Mouse (Mus musculus) MEL (cell line): Measurements from ENCODE around the gene Pdcd6ip. TPM values are rescaled to one million over a fixed set of nuclear protein-coding genes. Genes with fewer than 3 reads are reported as not detected.

Experiments
- DNase-seq: peaks from one replicate; pipeline ENCODE4 v3.0.0; 2011; ENCODE audit warnings: low read depth, low spot score
- H3K27ac ChIP-seq: 2 replicates; pipeline ENCODE4 v1.5.1; 2012; ENCODE audit warnings: low read depth, mild to moderate bottlenecking, control low read depth, low read length, moderate library complexity; ENCODE audit not compliant: control insufficient read depth
- H3K27me3 ChIP-seq, 2 experiments: fragments of 150-350 bp in 1 of 2; sonication (generic) in 1 of 2; 2 replicates each; pipeline ENCODE4 v1.6.1; 2012; ENCODE audit warnings: low read length in 2 of 2, mild to moderate bottlenecking in 2 of 2, improper control_type of control experiment in 1 of 2, moderate library complexity in 1 of 2; ENCODE audit not compliant: insufficient read depth in 2 of 2, control insufficient read depth in 1 of 2
- H3K36me3 ChIP-seq, 2 experiments: 2 replicates each; pipeline ENCODE4 v1.6.1; 2012 to 2014; ENCODE audit warnings: low read length in 2 of 2, improper control_type of control experiment in 1 of 2, inconsistent platforms in 1 of 2, mild to moderate bottlenecking in 1 of 2; ENCODE audit not compliant: insufficient read depth in 2 of 2, control insufficient read depth in 1 of 2
- H3K4me1 ChIP-seq, 2 experiments: fragments of 150-350 bp in 1 of 2; sonication (generic) in 1 of 2; 2 replicates each; pipeline ENCODE4 v1.6.1; 2012; ENCODE audit warnings: low read length in 2 of 2, improper control_type of control experiment in 1 of 2, mild to moderate bottlenecking in 1 of 2; ENCODE audit not compliant: insufficient read depth in 2 of 2, control insufficient read depth in 1 of 2
- H3K4me3 ChIP-seq, 2 experiments: fragments of 150-350 bp in 1 of 2; sonication (generic) in 1 of 2; 2 replicates each; pipeline ENCODE4 v1.5.1; 2012; ENCODE audit warnings: low read depth in 2 of 2, low read length in 2 of 2, mild to moderate bottlenecking in 2 of 2, moderate library complexity in 2 of 2, control low read depth in 1 of 2, improper control_type of control experiment in 1 of 2; ENCODE audit not compliant: control insufficient read depth in 1 of 2, insufficient read depth in 1 of 2
- H3K79me2 ChIP-seq: 2 replicates; pipeline ENCODE4 v1.6.1; 2012; ENCODE audit warnings: mild to moderate bottlenecking, low read length, moderate library complexity; ENCODE audit not compliant: control insufficient read depth, poor library complexity, insufficient read depth
- H3K9ac ChIP-seq: 2 replicates; pipeline ENCODE4 v1.6.1; 2012; ENCODE audit warnings: low read depth, mild to moderate bottlenecking, control low read depth, low read length, moderate library complexity; ENCODE audit not compliant: control insufficient read depth, poor library complexity, severe bottlenecking
- H3K9me3 ChIP-seq: fragments of 150-350 bp; sonication (generic); replicated peaks from 2 replicates; pipeline ENCODE4 v1.6.1; 2012; ENCODE audit warnings: mild to moderate bottlenecking, low read length, improper control_type of control experiment, moderate library complexity; ENCODE audit not compliant: insufficient read depth
- CHD1 ChIP-seq: IDR thresholded peaks from 2 replicates; pipeline ENCODE4 v1.6.1; 2012; ENCODE audit warnings: low read depth, mild to moderate bottlenecking, inconsistent platforms, low read length, improper control_type of control experiment
- CTCF ChIP-seq, 3 experiments: IDR thresholded peaks in 2 of 3; conservative IDR thresholded peaks in 1 of 3; 2 replicates each; pipeline ENCODE4 v1.5.1; 2011 to 2012; ENCODE audit warnings: low read length in 3 of 3, low read depth in 2 of 3, mild to moderate bottlenecking in 2 of 3, improper control_type of control experiment in 1 of 3, inconsistent platforms in 1 of 3, mixed read lengths in 1 of 3, moderate library complexity in 1 of 3; ENCODE audit not compliant: control insufficient read depth in 1 of 3, insufficient read depth in 1 of 3, poor library complexity in 1 of 3, severe bottlenecking in 1 of 3
- E2F4 ChIP-seq: IDR thresholded peaks from 2 replicates; pipeline ENCODE4 v1.6.1; 2011; ENCODE audit warnings: low read depth, low read length, improper control_type of control experiment, borderline replicate concordance
- EP300 ChIP-seq, 2 experiments: IDR thresholded peaks; 2 replicates each; pipeline ENCODE4 v1.6.1; 2011; ENCODE audit warnings: improper control_type of control experiment in 2 of 2, low read length in 2 of 2, low read depth in 1 of 2, mild to moderate bottlenecking in 1 of 2
- ETS1 ChIP-seq: IDR thresholded peaks from 2 replicates; pipeline ENCODE4 v1.6.1; 2012; ENCODE audit warnings: low read depth, mild to moderate bottlenecking, inconsistent platforms, low read length, improper control_type of control experiment, moderate library complexity
- GATA1 ChIP-seq: IDR thresholded peaks from 2 replicates; pipeline ENCODE4 v1.6.1; 2011; ENCODE audit warnings: low read depth, low read length, improper control_type of control experiment
- HCFC1 ChIP-seq: IDR thresholded peaks from 2 replicates; pipeline ENCODE4 v1.6.1; 2012; ENCODE audit warnings: low read depth, mild to moderate bottlenecking, inconsistent platforms, low read length, improper control_type of control experiment, moderate library complexity
- JUND ChIP-seq: IDR thresholded peaks from 2 replicates; pipeline ENCODE4 v1.6.1; 2011; ENCODE audit warnings: low read depth, mild to moderate bottlenecking, improper control_type of control experiment, low read length
- KAT2A ChIP-seq: conservative IDR thresholded peaks from 2 replicates; pipeline ENCODE4 v1.6.1; 2012; ENCODE audit warnings: low read depth, low read length, improper control_type of control experiment, inconsistent platforms
- MAFK ChIP-seq: IDR thresholded peaks from 2 replicates; pipeline ENCODE4 v1.6.1; 2011; ENCODE audit warnings: low read depth, mild to moderate bottlenecking, low read length, improper control_type of control experiment, borderline replicate concordance
- MAZ ChIP-seq: IDR thresholded peaks from 2 replicates; pipeline ENCODE4 v1.6.1; 2012; ENCODE audit warnings: low read depth, mild to moderate bottlenecking, inconsistent platforms, low read length, improper control_type of control experiment
- MYB ChIP-seq: IDR thresholded peaks from 2 replicates; pipeline ENCODE4 v1.6.1; 2011; ENCODE audit warnings: mild to moderate bottlenecking, low read depth, low read length, improper control_type of control experiment
- MYC ChIP-seq: IDR thresholded peaks from 2 replicates; pipeline ENCODE4 v1.6.1; 2011; ENCODE audit warnings: low read depth, mild to moderate bottlenecking, low read length, improper control_type of control experiment, moderate library complexity
- NELFE ChIP-seq: IDR thresholded peaks from 2 replicates; pipeline ENCODE4 v1.6.1; 2011; ENCODE audit warnings: low read depth, low read length, improper control_type of control experiment
- POLR2A ChIP-seq, 2 experiments: IDR thresholded peaks; 2 replicates each; pipeline ENCODE4 v1.6.1; 2011 to 2012; ENCODE audit warnings: low read length in 2 of 2, mild to moderate bottlenecking in 2 of 2, control low read depth in 1 of 2, improper control_type of control experiment in 1 of 2, low read depth in 1 of 2, moderate library complexity in 1 of 2; ENCODE audit not compliant: control insufficient read depth in 1 of 2, insufficient read depth in 1 of 2, poor library complexity in 1 of 2
- POLR2AphosphoS2 ChIP-seq: IDR thresholded peaks from 2 replicates; pipeline ENCODE4 v1.6.1; 2011; ENCODE audit warnings: low read length, improper control_type of control experiment
- SIN3A ChIP-seq: IDR thresholded peaks from 2 replicates; pipeline ENCODE4 v1.6.1; 2012; ENCODE audit warnings: low read length, improper control_type of control experiment, inconsistent platforms
- SMC3 ChIP-seq: IDR thresholded peaks from 2 replicates; pipeline ENCODE4 v1.6.1; 2011; ENCODE audit warnings: low read depth, low read length, improper control_type of control experiment
- TBP ChIP-seq: IDR thresholded peaks from 2 replicates; pipeline ENCODE4 v1.8.0; 2011; ENCODE audit warnings: low read depth, low read length, improper control_type of control experiment
- TCF12 ChIP-seq: IDR thresholded peaks from 2 replicates; pipeline ENCODE4 v1.6.1; 2014; ENCODE audit warnings: low read depth, mild to moderate bottlenecking, inconsistent platforms, low read length, improper control_type of control experiment, moderate library complexity
- USF2 ChIP-seq, 2 experiments: IDR thresholded peaks; 2 replicates each; pipeline ENCODE4 v1.6.1; 2011 to 2012; ENCODE audit warnings: improper control_type of control experiment in 2 of 2, low read length in 2 of 2, borderline replicate concordance in 1 of 2, inconsistent platforms in 1 of 2, low read depth in 1 of 2, mild to moderate bottlenecking in 1 of 2; ENCODE audit not compliant: insufficient read depth in 1 of 2
- ZC3H11A ChIP-seq: IDR thresholded peaks from 2 replicates; pipeline ENCODE4 v1.6.1; 2012; ENCODE audit warnings: low read depth, mild to moderate bottlenecking, inconsistent platforms, low read length, improper control_type of control experiment
- ZNF384 ChIP-seq: IDR thresholded peaks from 2 replicates; pipeline ENCODE4 v1.6.1; 2012; ENCODE audit warnings: low read depth, mild to moderate bottlenecking, inconsistent platforms, low read length, improper control_type of control experiment
- polyA plus RNA-seq, 2 experiments: library from polyadenylated mRNA; stranded (reverse) in 1 of 2; unstranded in 1 of 2; fragments of >175 nt in 1 of 2; fragments of >200 nt in 1 of 2; gene quantifications; 2 replicates each; pipeline versions ENCODE4 v1.2.1 to v1.2.4; 2012; ENCODE audit warnings: low replicate concordance in 2 of 2, low read depth in 1 of 2; ENCODE audit not compliant: insufficient read length in 2 of 2, insufficient read depth in 1 of 2, missing spikeins in 1 of 2
- total RNA-seq: library from RNA; depleted of rRNA; stranded (reverse); fragments of 300-350 nt; gene quantifications from 2 replicates; pipeline ENCODE4 v1.2.3, GENCODE M21; 2012

The Pdcd6ip gene
- total and polyA plus RNA-seq, 3 experiments, result 21.1 to 71.2 (median 60.1) TPM

DNA sequence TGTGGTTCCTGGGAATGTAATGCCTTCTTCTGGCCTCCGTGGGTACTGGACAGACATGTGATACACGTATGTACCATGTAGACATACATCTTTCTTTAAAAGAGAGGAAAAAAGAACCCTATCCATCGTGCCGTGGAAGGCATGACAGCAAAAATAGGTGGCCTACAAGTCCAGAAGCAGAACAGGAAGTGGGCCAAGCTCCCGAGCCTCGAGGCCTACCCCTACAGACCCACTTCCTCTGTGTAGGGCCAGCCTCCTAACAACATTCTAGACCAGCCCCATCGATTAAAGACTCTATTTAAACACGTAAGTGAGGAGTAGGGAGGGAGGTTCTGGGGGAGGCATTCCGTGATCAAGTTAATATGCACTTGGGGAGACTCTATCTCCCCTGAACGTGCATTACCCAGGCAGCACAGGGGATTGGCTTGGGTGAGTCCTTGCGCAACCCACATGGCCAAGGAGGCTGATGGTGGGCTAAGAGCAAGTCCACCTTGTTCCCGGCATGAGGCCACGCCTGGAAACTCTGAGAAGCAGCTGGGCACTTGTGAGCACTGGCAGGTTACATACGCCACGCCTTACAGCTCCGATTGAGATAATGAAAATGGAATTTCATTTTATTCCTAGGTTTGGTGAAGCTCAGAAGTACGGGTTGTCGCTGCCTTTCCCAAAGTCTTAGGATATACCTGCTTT is 19.1 kb upstream of the Pdcd6ip start:
- no peaks in the 10 kb centered on the region for H3K36me3 ChIP-seq
- no peak overlapping the region for H3K4me3 ChIP-seq
- no peak overlapping the region for H3K27ac ChIP-seq
- no peaks in the 10 kb centered on the region for H3K79me2 ChIP-seq
- no peak overlapping the region for H3K9ac ChIP-seq
- 0 out of 4 replicates have a peak, but pooled peaks cover 0 to 3% of the 10 kb centered on the region in 2 experiments for H3K4me1 ChIP-seq
- TF ChIP-seq HCFC1 (no peak), SIN3A (no peak), MYC (no peak), MYB (no peak), SMC3 (no peak), JUND (no peak), POLR2A (IDR thresholded peaks at IDR 0.05; ENCODE audit: control insufficient read depth in 1 of 2, insufficient read depth in 1 of 2, low read depth in 1 of 2, low read length in 2 of 2, poor library complexity in 1 of 2) (no peak), NELFE (no peak), MAFK (no peak), CHD1 (no peak), MAZ (no peak), POLR2AphosphoS2 (no peak), EP300 (IDR thresholded peaks at IDR 0.05; ENCODE audit: low read depth in 1 of 2, low read length in 2 of 2) (no peak), TCF12 (no peak), KAT2A (no peak), GATA1 (no peak), ZC3H11A (no peak)
- DNase-seq, result peak; percentile 15
- no peaks in the 10 kb centered on the region for H3K9me3 ChIP-seq
- H3K27me3 ChIP-seq, result peaks cover 0 to 4% of the 10 kb centered on the region in 2 experiments; a peak in 1 of 4 replicates

DNA sequence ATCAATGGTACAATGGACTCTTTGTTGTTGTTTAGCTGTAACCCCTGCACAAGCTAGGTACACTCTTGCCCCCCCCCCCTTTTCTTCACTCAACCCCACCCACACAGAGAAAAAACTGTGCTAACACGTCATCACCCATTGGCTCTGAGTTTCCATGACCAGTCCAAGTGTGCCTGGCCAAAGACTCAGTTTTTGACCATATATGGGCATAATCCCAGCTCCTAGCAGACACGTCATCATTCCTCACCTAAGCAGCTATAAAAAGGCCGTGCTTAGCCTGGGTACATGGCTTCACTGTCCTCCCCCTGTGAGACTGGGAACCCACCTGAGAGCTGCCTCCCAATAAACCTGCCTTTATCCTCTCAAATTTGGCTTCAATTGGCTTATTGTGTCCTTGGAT is 18.1 kb upstream of the Pdcd6ip start:
- Histone ChIP-seq H3K9ac (no peak overlapping the region), H3K4me3 (no peak overlapping the region), H3K36me3 (no peaks in the 10 kb centered on the region), H3K4me1 (0 out of 4 replicates have a peak, but pooled peaks cover 0 to 3% of the 10 kb centered on the region in 2 experiments), H3K9me3 (no peaks in the 10 kb centered on the region), H3K27ac (no peak overlapping the region), H3K27me3 (peaks cover 0 to 2% of the 10 kb centered on the region in 2 experiments; a peak in 1 of 4 replicates), H3K79me2 (no peaks in the 10 kb centered on the region)
- TF ChIP-seq TCF12, result no peak
- no peak for TF ChIP-seq CTCF (IDR thresholded peaks at IDR 0.05 in 2 of 3, conservative IDR thresholded peaks at IDR 0.05 in 1 of 3; ENCODE audit: control insufficient read depth in 1 of 3, insufficient read depth in 1 of 3, low read depth in 2 of 3, low read length in 3 of 3, poor library complexity in 1 of 3, severe bottlenecking in 1 of 3)
- no peak for TF ChIP-seq ZNF384
- TF ChIP-seq NELFE, result no peak
- TF ChIP-seq E2F4, result no peak
- TF ChIP-seq MAZ, result no peak
- TF ChIP-seq USF2 (IDR thresholded peaks at IDR 0.05; ENCODE audit: borderline replicate concordance in 1 of 2, insufficient read depth in 1 of 2, low read depth in 1 of 2, low read length in 2 of 2), result no peak
- TF ChIP-seq SIN3A, result no peak
- TF ChIP-seq ETS1, result no peak
- no peak for TF ChIP-seq TBP
- TF ChIP-seq CHD1, result no peak
- no peak for DNase-seq
